Mouse (Mus musculus) olfactory bulb, adult 2 months (tissue): ENCODE results near the gene Camkmt. TPM values are rescaled to one million over a fixed set of nuclear protein-coding genes. Genes with fewer than 3 reads are reported as not detected.

Experiments
- H3K27ac ChIP-seq: fragments of 200-500 bp; 2 replicates; pipeline ENCODE4 v1.5.1; 2012; ENCODE audit warnings: low read depth, low read length; ENCODE audit not compliant: insufficient read depth
- H3K4me1 ChIP-seq: fragments of 200-500 bp; 2 replicates; pipeline ENCODE4 v1.6.1; 2012; ENCODE audit warnings: low read length; ENCODE audit not compliant: control insufficient read depth, insufficient read depth
- H3K4me3 ChIP-seq: fragments of 200-500 bp; 2 replicates; pipeline ENCODE4 v1.5.1; 2012; ENCODE audit warnings: mild to moderate bottlenecking, low read depth, low read length, moderate library complexity; ENCODE audit not compliant: insufficient read depth
- CTCF ChIP-seq: fragments of 200-500 bp; IDR thresholded peaks from 2 replicates; pipeline ENCODE4 v1.5.1; 2012; ENCODE audit warnings: low read depth, mild to moderate bottlenecking, low read length, moderate library complexity; ENCODE audit not compliant: insufficient read depth
- POLR2A ChIP-seq: fragments of 200-500 bp; IDR thresholded peaks from 2 replicates; pipeline ENCODE4 v1.6.1; 2012; ENCODE audit warnings: mild to moderate bottlenecking, low read depth, low read length, moderate library complexity; ENCODE audit not compliant: insufficient read depth
- WGBS: fragments of 180-500 bp; shearing (Covaris S2); methylation state at CpG from one replicate; pipeline ENCODE4 v1.1.7; 2018; 5-methylcytosine and 5-hydroxymethylcytosine counted together
- polyA plus RNA-seq: library from polyadenylated mRNA; stranded (reverse); fragments of >200 nt; gene quantifications from 2 replicates; pipeline ENCODE4 v1.2.4, GENCODE M21; 2012; ENCODE audit warnings: low replicate concordance; ENCODE audit not compliant: missing spikeins, insufficient read depth, insufficient read length

Gene Camkmt
- polyA plus RNA-seq, 1 experiment: not detected

DNA sequence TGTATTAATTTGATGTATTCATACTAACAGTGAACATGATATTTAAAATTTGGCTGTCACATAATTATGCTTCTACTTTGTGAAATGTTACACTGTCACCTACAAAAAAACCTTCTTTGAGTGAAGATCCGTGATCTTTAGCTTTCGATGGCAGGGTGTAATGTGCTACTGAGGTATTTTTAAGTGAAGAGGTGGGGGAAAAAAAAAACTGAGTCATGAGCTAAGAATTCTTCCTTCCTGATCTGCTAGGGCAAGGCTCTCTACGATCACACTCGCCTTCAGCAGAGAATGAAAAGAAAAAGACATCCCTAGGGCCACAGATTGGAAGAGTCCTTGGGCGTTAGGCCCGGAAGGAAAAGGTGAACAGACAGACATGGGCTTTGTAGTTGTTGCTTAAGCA is 201.9 kb downstream of the Camkmt start:
- TF ChIP-seq POLR2A: no peak
- no peak for TF ChIP-seq CTCF
- H3K27ac ChIP-seq: no peak overlapping the region
- WGBS: 62% methylated on average over 6 of the region's 6 CpGs
- H3K4me1 ChIP-seq: peaks cover 7% of the 10 kb centered on the region
- H3K4me3 ChIP-seq: no peak overlapping the region

GRCm38 (mm10) chr17:85303686-85304085 is 213.3 kb downstream of the Camkmt start:
- TF ChIP-seq POLR2A: no peak
- TF ChIP-seq CTCF: no peak
- Histone ChIP-seq H3K4me1 (no peaks in the 10 kb centered on the region), H3K27ac (no peak overlapping the region), H3K4me3 (no peak overlapping the region)
- WGBS: 97% methylated on average over 3 of the region's 3 CpGs

DNA sequence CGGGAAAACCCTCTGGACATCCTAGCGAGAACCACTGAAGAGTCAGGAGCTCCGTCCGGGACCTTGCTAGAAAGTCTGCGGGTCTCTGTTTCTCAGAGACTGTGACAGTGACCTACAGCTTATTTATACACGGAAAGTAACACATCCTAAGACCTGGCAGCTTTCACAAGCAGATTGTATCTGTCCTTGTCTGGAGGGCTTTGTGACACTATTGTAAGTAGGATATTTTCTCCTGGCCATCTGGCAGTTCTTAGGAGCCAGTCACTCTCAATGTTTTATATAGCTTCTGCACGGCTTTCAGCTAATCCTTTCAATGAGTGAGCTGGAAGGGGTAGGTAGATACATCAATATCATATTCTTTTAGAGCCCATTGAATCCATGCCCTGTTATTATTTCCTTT is 218.2 kb downstream of the Camkmt start:
- H3K27ac ChIP-seq: no peak overlapping the region
- TF ChIP-seq CTCF: no peak
- no peak for TF ChIP-seq POLR2A
- H3K4me1 ChIP-seq: no peaks in the 10 kb centered on the region
- WGBS: 88% methylated on average over 7 of the region's 7 CpGs
- H3K4me3 ChIP-seq: no peak overlapping the region

DNA sequence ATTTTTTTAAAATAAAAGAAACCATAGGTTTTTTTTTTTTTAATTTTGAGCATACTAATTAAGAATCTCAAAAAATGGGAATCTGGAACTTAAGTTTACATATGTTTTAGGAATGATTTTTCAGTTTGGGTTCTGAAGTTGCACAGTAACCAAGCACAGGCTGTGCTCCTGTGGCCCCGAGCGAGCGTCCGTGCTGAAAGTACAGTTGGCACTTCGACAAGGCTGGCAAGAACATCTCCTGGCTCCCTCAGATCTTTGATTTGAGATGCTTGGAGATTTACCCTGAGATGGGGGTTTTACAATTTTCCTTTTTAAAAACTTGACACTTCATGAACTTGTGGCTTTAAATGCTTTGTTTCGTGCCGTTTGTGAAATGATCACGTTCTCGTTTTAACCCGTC is 218.7 kb downstream of the Camkmt start:
- H3K27ac ChIP-seq: no peak overlapping the region
- no peak overlapping the region for H3K4me3 ChIP-seq
- no peaks in the 10 kb centered on the region for H3K4me1 ChIP-seq
- 85% methylated on average over 10 of the region's 10 CpGs for WGBS
- no peak for TF ChIP-seq CTCF
- TF ChIP-seq POLR2A: no peak

DNA sequence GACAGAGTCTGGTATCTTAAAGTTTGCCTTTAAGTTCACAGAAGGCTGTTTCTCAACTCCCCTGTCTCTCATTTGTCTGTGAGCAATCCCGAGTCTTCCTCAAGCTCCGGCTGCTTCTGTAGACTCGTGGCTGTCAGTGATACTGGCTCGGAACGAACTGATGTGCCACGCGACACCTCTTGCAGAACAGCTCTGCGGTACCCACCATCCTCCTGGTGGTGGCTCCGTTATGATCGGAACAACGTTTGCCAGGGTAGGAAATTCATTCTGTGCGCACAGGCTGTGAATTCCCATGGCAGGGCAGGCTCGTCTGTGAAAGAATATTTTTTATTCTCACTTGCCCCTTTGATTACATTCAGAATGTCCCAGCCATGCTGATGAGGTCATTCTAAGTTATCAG is 221.0 kb downstream of the Camkmt start:
- no peak for TF ChIP-seq POLR2A
- no peak for TF ChIP-seq CTCF
- Histone ChIP-seq H3K27ac (no peak overlapping the region), H3K4me1 (no peaks in the 10 kb centered on the region), H3K4me3 (no peak overlapping the region)
- 68% methylated on average over 13 of the region's 13 CpGs for WGBS

- H3K4me1 ChIP-seq: no peaks in the 10 kb centered on the region
- H3K27ac ChIP-seq: no peak overlapping the region
- TF ChIP-seq CTCF (no peak), POLR2A (no peak)
- WGBS: 87% methylated on average over 10 of the region's 10 CpGs
- H3K4me3 ChIP-seq: no peak overlapping the region
These were observed 228.0 kb downstream of the Camkmt start for GRCm38 (mm10) chr17:85318401-85318800.

GRCm38 (mm10) chr17:85319779-85320300 is 229.5 kb downstream of the Camkmt start:
- TF ChIP-seq CTCF (no peak), POLR2A (no peak)
- 91% methylated on average over 8 of the region's 8 CpGs for WGBS

GRCm38 (mm10) chr17:85328901-85329300 is 238.5 kb downstream of the Camkmt start:
- Histone ChIP-seq H3K4me1 (peaks cover 8% of the 10 kb centered on the region), H3K27ac (no peak overlapping the region), H3K4me3 (no peak overlapping the region)
- TF ChIP-seq CTCF (no peak), POLR2A (no peak)
- WGBS: 94% methylated on average over 10 of the region's 10 CpGs

More at GRCm38 (mm10) chr17:85319779-85320300, 229.5 kb downstream of the Camkmt start:
- no peak overlapping the region for H3K27ac ChIP-seq
- no peak overlapping the region for H3K4me3 ChIP-seq
- no peaks in the 10 kb centered on the region for H3K4me1 ChIP-seq

GRCm38 (mm10) chr17:85335464-85335863 is 245.1 kb downstream of the Camkmt start:
- H3K4me1 ChIP-seq: no peaks in the 10 kb centered on the region
- WGBS: 90% methylated on average over 10 of the region's 10 CpGs
- H3K4me3 ChIP-seq: no peak overlapping the region
- no peak for TF ChIP-seq CTCF
- TF ChIP-seq POLR2A: no peak
- no peak overlapping the region for H3K27ac ChIP-seq

DNA sequence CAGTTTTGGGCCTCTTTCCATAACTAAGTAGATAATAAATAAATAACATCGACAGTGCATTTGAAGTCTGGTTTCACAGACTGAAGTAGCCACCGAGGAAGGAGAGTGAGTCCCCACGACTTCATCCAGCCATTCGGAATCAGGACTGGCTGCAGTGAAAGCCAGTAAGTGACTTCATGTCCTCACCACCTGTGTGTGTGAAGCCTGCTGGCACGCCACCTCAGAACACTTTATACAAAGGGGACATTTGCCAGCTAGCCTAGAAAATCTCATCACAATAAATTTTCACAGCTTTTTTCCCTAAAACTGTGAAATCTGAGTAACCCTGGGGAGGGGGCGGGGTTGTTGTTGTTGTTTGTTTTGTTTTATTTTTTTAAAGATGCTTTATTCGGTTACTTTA is 247.3 kb downstream of the Camkmt start:
- Histone ChIP-seq H3K4me3 (no peak overlapping the region), H3K27ac (no peak overlapping the region), H3K4me1 (peaks cover 4% of the 10 kb centered on the region; the same call in 1 of the 2 replicates)
- 81% methylated on average over 7 of the region's 7 CpGs for WGBS
- no peak for TF ChIP-seq POLR2A
- TF ChIP-seq CTCF: no peak
